Mouse (Mus musculus) T-helper 17 cell (primary cell): ENCODE data around the gene Uqcc2.

ENCODE experiments used
- in situ Hi-C, 2 experiments: fragments of 300-600 bp; cut with MboI, MseI; formaldehyde crosslinking; loops; 1 replicate in 1 of 2; 2 replicates in 1 of 2; pipeline ENCODE4 v1.15.1; 2025; ENCODE audit warnings: high pct_unique_total_duplicates in 2 of 2

The Uqcc2 gene

DNA sequence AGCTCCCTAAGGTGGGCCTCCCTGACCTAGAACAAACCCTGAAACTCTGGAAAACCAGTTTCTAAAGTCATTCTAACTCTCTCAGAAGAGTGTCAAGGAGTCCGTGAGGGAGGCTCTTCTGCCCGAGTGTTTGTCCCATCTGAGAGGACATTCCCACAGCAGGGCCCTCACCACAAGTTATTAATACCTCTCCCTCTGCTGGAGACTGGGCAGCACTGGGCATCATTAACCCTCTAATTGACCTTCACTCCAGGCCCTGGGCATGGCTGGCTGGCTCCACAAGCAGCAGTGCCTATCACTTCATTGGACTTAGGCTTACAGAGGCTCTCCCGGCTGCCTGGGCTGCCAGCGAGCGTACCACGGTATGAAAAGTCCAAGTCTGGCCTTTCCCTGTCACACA is 24.7 kb upstream of the Uqcc2 start:
- in situ Hi-C loops: loop anchor here in 1 of 2 experiments (25.0 kb wide), 1 partner anchor 1646 kb away; no protein-coding TSS in a partner anchor

DNA sequence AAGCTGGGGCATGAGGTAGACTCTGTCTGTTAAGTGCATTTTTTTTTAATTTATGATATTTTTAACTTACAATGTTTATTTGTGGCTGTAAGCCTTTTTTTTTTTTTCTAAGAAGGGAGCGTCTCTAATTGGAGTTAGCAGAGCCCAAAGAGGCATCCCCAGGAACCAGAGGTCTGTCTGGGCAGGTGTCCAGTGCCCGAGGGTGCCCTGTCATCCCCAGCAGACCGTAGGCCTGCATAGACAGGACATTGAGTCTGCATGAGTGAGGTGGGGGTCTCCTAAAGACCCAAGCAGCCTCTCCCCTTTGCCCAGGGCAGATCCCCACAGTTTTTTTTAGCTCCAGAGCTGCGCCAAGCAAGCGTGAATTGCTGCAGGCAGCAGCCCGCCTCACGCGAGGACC is 22.0 kb upstream of the Uqcc2 start:
- in situ Hi-C loops: loop anchor here in 1 of 2 experiments (25.0 kb wide), 1 partner anchor 1643 kb away; no protein-coding TSS in a partner anchor

DNA sequence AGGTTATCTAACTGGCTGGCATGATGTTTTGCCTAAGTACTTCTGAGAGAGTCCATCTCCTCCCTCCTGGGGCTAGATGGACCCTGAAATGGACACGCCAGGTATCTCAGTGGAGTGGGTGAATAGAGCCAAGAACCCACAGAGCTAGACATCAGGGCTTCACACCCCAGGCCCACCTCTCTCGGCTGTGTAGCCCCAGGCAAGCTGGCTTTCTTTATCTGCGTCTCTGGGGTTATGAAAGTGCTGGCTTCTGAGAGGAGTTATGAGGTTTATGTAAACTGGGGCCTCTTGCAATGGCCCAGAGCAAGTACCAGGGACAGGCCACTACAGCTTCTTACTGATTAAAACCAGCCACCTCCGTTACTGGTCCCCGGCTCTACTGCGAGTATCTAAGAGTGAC is 21.2 kb upstream of the Uqcc2 start:
- in situ Hi-C loops: loop anchor here in 1 of 2 experiments (25.0 kb wide), 1 partner anchor 1643 kb away; no protein-coding TSS in a partner anchor

DNA sequence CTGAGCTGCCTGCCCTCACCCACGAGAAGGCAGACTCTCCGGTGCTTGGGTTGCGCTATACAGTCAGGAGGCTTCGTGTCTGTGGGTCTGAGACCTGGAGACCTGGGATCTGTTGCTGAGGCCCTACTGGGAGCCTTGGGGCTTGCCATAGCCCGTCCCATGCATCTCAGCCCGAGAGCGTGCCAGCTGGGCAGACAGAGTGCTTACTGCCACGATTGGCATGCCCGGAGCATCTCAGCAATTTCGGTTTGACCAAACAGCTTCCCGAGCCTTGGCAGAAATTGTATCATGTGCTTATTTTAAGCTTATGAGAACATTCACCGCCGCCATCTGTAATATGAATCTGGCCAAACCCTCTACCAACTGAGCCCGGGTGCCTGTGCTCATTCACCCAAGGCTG is 20.5 kb upstream of the Uqcc2 start:
- in situ Hi-C loops: loop anchor here in 1 of 2 experiments (25.0 kb wide), 1 partner anchor 1642 kb away; no protein-coding TSS in a partner anchor

DNA sequence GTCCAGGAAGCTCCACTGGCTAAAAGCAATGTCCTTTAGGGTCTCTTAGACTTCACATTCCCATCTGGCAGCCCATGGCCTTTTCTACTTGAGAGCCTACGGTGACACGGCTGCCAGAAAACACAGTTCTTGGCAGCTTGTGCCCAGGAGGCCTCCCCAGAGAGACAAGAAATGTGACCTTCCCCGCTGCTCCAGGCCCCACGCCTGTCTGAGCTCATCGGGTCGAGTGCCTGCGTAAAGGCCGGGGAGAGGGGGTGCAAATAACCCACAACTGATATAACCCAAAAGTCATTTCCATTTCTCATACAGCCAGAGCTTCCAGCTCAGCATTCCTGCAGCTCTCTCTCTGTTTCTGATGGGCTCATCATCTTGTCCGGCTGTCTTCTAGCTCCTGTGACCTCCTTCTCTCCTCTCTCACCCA is 20.1 kb upstream of the Uqcc2 start:
- in situ Hi-C loops: loop anchor here in 1 of 2 experiments (25.0 kb wide), 1 partner anchor 1641 kb away; no protein-coding TSS in a partner anchor

DNA sequence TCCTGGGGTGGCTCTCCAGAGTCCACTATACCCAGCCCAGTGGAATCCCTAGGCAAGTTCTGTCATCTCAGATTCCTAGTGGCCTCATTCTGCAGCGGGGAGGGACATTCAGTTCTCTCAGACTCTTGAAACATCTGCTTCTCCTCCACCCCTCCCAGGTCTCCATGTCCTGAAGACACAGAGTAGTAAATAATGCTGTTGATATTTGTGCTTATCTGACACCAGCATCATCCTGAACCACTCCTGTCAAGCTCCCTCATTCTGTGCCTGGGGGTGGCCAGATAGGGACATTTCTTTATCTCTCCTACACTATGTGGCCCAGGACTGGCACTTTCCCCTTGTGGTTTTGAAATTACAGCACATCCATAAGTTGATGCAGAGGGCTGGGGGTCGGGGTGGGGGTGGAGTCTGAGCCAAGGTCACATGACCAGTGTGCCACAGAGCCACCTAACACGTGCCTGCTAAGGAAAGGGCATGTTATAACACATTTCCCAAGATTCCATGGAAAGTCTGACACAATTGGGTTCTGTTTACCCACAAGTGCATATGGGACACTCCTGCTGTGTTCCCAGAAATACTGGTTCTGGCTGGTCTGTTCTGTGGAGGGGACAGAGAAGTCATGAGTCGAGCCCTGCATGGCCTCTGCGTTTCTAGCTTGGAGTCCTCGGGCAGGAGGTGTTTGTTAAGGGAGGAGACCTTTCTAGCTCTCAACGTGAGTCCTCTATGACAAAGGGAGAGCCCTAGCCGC is 19.4 kb upstream of the Uqcc2 start:
- in situ Hi-C loops: loop anchor here in 1 of 2 experiments (25.0 kb wide), 1 partner anchor 1641 kb away; no protein-coding TSS in a partner anchor

DNA sequence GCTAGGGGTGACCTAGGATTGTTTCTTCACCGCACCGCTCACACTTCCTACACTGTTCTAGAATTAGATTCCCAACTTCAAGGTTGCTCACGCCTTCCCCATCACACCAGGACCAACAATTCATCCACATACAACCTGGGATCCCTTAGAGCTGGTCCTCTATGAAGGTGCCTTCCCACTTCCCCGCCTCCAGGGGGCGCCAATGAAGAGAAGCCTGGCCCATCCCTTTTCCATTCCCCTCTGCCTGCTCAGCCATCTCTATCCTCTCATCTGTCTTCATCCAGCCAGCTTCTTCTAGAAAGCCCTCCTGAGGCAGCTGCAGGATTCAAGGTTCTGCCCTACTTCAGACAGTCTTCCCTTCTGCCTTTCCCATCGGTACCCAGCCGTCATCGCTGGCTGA is 17.7 kb upstream of the Uqcc2 start:
- in situ Hi-C loops: loop anchor here in 1 of 2 experiments (25.0 kb wide), 1 partner anchor 1639 kb away; no protein-coding TSS in a partner anchor

DNA sequence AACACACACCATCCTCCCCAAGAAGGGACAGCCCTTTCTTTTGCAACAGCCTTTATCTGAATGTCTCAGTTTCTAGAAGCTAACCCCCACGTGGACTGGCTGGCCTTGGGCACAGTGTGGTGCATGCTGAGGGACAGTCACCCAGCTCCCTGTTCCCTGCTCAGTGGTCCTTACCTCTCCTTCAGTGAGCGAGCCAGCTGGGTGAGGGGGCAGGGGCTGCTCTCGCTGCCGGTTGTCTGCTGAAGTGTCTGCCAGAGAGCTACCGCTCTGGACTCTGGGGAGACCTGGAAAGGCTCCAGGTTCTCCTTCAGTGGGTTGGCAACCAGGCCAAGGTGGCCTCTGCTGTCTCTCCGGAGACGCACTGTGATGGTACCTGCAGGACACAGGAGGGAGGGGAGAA is 17.2 kb upstream of the Uqcc2 start:
- in situ Hi-C loops: loop anchor here in 1 of 2 experiments (25.0 kb wide), 1 partner anchor 1639 kb away; no protein-coding TSS in a partner anchor

GRCm38 (mm10) chr17:27146323-27146923 is 12.7 kb upstream of the Uqcc2 start:
- in situ Hi-C loops: no loop called here

DNA sequence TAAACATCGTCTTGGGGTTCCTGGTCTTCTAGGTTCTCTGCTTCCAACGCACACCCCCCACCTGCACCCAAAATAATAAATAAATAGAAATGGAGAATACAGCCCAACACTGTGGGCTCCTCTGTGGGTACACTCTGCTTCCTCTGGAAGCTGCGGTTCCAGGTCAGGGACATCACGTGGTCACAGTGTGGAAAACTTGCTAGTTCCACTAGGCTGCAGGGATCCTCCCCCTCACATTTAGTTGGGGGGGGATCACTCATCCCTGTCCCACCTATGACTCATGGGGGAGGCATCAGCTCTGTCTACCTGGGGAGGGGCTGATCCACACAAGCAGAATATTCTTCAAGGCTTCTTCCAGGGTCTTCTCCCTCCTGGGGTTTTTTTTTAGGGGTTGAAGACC is 10.4 kb upstream of the Uqcc2 start:
- in situ Hi-C loops: no loop called here

- in situ Hi-C loops: no loop called here
These were observed 8.3 kb upstream of the Uqcc2 start for GRCm38 (mm10) chr17:27141971-27142450.

DNA sequence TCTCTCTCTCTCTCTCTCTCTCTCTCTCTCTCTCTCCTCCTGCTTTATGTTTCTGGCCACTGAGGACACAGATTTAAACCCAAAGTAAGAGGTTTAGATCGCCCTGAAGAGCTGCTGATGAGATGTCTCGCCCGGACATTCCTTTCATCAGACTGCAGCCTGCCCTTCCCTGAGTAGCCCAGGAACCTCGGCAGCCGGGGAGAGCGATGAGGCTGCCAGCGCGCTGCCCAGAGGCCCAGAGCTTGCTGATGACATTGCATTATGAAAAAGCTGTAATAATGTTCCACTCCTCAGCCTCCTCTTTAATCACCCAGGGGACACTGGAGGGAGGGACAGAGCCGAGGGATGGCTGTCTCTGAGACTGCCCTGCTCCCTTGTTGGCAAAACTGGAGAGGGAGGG is 6.5 kb upstream of the Uqcc2 start:
- in situ Hi-C loops: no loop called here

- in situ Hi-C loops: no loop called here
These were observed 5.6 kb upstream of the Uqcc2 start for GRCm38 (mm10) chr17:27139304-27139703.

DNA sequence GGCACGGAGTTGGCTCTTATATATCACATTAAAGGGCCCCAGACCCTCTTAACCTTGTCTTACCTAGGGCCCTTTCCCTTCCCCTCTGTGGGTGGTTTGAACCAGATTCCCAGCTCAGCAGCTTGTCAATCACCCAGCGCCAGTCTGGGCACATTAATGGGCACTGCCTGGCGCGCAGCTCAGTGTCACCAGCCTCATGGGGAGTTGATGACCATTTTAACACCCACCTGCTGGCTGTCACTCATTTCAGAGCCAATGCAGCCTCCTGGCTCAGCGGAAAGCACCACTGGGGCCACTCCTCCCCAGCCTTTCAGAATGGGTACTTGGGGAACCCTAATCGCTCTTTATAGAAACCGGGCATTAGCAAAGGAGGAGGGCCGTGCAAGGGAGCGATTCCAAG is 4.7 kb upstream of the Uqcc2 start:
- in situ Hi-C loops: no loop called here

GRCm38 (mm10) chr17:27134715-27135114 is 999 bp upstream of the Uqcc2 start:
- in situ Hi-C loops: no loop called here

GRCm38 (mm10) chr17:27134187-27134586 is 471 bp upstream of the Uqcc2 start:
- in situ Hi-C loops: no loop called here

DNA sequence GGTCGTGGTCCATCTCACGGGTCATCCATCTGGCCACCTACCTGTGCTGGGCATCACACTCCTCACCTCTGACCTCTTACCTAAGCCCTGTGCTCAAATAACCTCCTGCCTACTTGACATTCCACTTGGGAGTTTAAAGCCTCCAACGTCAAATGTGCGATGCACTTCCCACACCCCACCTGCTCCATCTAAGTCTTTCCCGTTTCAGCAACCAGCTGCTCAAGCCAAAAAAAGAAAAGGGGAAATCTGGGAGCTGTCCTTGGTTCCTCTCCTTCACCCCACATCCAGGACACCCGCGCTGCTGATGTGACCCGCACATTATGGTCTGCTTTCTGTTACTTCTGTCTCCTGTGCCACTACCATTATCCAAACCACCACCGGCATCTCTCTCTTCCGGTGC is 1.5 kb downstream of the Uqcc2 start:
- in situ Hi-C loops: no loop called here

DNA sequence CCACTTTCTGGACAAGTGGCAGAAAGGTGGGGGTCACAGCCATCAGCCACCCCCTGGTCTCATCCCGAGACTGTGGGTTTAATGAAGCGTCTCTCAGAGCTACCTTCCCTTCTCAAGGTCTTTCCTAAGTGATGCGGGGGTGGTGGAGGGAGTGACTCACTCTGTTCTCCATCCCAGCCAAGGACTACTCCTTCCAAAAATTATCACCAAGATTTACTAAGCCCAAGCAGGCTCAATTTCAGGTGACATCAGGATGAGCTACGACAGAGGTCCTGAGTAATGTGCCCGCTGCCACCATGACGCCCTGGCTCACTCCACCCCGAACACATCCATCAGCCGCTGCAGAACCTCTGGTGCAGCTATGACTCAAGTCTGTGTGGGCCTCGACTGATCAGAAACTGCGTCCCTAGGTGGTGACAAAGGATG is 2.5 kb downstream of the Uqcc2 start:
- in situ Hi-C loops: no loop called here

DNA sequence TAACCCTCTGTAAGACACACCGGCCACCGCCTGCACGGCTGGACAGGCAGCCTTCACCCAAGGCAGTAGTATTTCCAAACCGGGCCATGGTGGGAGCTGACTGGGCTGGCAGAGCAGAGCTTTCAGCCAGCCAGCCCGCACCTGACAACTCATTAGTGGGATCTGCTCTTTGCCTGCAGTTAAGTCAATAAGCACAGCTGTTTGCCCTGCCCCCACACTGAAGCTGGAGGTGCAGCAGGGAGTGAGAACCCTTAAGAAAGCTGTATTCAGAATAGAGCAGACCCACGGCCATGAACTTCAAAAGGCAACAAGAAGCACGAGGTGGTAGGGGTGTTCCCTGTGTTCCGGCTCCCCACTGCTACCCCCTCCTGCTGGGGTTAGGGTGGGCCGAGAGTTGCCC is 3.5 kb downstream of the Uqcc2 start:
- in situ Hi-C loops: no loop called here

- in situ Hi-C loops: no loop called here
These were observed 3.9 kb downstream of the Uqcc2 start for GRCm38 (mm10) chr17:27129819-27130218.

- in situ Hi-C loops: no loop called here
These were observed 4.4 kb downstream of the Uqcc2 start for GRCm38 (mm10) chr17:27129291-27129690.

DNA sequence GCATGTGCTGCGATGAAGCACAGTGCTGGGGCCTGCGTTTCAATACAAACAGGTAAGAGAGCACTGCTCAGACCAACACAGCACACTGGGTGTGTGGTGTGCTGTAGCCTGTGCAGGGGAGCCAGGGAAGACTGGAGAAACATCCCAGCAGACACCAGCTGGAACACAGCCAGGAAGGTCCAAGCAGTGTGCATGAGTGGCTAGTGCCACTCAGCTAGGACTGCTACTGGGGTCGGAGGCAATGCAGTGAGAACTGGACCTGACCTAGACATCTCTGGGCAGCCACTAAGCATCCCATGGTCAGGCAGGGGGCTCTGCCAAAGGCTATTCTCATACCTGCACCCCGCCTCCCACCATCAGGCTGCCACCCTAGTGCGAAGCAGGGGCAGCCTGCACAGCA is 5.5 kb downstream of the Uqcc2 start:
- in situ Hi-C loops: no loop called here

DNA sequence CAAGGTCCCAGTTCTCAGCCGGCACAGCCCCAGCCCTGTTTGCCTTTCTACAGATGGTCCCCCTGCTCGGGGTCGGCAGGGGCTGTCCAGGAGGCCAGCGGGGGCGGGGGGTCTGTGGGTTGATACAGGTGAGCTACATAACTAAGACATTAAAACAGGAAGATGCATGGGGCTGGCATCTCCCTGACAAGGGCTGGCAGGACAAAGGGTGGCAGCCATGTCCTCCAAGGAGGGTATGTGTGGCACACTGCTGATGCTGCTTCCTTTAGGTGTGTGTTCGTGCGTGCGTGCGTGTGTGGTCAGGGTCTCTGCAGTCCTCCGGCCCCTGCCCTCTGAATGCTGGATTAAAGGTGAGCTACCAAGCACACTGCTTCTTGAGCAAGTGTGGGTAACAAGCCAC is 6.7 kb downstream of the Uqcc2 start:
- in situ Hi-C loops: no loop called here
